Mouse (Mus musculus) urinary bladder, postnatal 4 days (tissue): ENCODE data around the gene Cox4i2.
A peak's percentile ranks its signal among the peaks of the same experiment; 100 is the strongest.

Experiments
- DNase-seq, 2 experiments: peaks; one replicate each; pipeline ENCODE4 v3.0.0; 2021 to 2022; ENCODE audit warnings: low spot score in 2 of 2

The Cox4i2 gene

GRCm38 (mm10) chr2:152753944-152754711 is at the start of gene Cox4i2:
Cox4i2 (plus strand) TSS chr2:152754173.
- DNase-seq, result no peak

DNA sequence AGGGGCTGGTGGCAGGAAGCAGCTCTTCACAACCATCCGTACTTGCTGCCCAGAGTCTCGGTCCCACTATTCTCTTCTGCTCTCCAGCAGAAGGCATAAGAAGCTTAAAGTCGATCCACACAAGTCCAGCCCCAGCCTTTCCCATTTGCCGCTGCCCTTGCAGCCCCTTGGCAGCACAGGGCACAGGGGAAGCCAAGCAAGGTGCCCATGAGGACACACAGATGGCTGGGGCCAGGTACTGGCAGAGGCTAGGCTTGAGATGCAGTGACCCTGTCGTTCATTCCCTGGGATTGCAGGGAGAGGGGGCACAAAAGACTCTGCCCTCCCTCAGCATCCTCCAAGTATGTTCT is 49.7 kb upstream of the Cox4i2 start:
- no peak for DNase-seq

DNA sequence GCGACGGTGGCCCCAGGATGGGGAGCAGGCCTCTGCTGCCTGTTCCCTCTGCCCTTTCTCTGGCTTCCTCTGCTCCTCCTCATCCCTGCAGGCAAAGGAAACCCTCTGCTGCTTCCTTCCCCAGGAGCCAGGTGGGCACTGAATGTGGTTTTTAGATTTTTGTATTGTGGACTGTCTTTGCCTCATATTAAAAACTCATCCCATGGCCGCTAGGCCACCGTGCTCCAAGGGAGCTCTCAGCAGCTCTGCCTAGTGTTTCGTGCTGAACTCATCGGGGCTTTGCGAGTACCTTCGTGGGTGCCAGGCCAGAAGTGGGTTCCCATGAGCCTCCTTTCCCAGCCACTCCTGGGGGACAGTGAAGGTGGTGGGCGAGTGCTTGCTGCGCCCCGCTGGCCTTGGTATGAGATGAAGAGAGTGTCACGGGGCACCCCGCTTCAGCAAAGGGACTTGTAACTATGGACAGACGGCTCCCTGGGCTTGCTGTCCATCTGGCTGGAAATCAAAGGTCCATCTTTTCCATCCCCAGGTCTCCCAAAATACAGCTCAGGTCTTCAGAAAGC is 49.1 kb upstream of the Cox4i2 start:
- no peak for DNase-seq

GRCm38 (mm10) chr2:152705993-152706571 is 47.9 kb upstream of the Cox4i2 start:
- peak; percentile 74 to 77 for DNase-seq

- no peak for DNase-seq
Observed at GRCm38 (mm10) chr2:152707186-152707585, 46.8 kb upstream of the Cox4i2 start.

DNA sequence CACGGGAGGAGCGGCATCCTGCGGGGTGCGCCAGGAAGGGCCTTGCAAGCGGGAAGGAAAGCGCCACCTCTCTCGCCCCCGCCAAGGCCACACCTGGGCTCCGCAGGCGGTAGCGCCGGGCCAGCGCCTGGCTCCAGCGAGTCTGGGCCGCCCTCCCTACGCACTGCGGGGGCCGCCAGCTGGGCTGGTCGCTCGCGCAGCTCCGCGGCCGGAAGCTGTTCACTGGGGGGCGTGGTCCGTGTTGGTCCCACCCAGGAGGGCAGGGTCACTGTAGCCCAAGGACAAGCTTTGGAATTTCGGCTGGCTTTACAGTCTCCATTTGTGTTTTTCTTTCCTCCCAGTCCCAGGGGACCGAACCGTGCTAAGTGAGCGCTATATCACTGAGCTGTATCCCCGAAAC is 46.3 kb upstream of the Cox4i2 start:
- peak; percentile 95 for DNase-seq

- DNase-seq, result no peak
Observed at GRCm38 (mm10) chr2:152709066-152709465, 44.9 kb upstream of the Cox4i2 start.

DNA sequence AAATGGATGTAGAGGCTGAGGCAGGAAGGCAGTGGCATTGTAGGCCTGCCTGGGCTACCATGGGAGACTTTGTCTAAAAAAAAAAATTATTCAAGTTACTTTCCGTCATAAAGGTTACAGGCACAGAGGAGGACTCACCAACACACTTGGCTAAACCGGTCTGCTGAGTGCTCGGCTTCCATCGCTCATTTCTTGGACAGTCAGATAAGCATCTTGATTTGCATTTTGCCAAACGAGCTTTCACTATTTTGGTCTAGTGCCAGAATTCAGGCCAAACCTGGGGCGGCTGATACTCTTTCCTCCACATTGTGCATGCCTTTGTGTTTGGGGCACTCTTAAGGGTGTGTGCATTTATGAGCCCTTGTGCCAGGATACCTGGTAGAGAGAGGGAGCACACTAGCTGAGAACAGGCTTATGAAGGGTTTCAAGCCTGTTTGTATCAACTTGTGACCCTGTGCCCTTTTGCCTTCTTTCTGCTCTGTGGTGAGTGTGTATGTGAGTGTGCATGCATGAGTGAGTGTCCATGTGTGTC is 37.7 kb upstream of the Cox4i2 start:
- no peak for DNase-seq

- DNase-seq, result no peak
Observed at GRCm38 (mm10) chr2:152717652-152718051, 36.3 kb upstream of the Cox4i2 start.

DNA sequence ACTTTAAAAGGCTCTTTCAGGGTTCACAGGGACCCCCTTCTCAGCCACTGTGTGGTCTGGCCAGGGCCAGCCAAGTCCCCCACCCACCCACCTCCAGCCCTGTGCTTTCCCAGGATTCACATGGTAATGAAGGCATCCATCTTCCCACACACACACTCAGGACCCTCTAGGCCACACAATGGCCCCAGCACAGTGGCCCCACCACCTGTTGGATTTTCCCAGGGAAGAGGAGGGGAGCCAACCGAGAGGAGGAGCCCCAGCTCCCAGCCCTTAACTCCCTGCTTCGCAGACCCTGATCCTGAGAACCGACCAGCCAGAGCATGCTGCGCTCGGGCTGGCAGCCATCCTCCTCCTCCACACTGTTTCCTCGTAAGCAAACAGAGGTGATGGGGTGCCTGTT is 35.9 kb upstream of the Cox4i2 start:
- no peak for DNase-seq

- DNase-seq, result no peak
Observed at GRCm38 (mm10) chr2:152723651-152724331, 30.2 kb upstream of the Cox4i2 start.

DNA sequence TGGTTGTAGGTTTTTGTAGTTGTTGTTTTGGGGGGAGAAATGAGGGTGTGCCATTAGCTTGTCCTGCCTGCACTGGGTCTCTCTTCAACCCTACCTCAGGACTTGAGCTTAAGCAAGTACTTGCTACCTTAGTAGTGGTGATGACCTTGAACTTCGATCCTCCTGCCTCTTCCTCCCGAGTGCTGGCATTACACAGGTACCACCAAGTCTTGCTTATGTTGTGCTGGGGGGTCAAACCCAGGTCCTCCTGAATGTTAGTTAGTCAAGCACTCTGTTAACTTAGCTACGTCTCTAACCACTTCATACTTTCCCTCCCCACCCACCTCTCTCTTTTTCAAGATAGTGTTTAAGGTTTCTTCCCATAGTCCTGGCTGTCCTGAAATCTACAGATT is 29.6 kb upstream of the Cox4i2 start:
- no peak for DNase-seq

- no peak for DNase-seq
Observed at GRCm38 (mm10) chr2:152725178-152725750, 28.7 kb upstream of the Cox4i2 start.

DNA sequence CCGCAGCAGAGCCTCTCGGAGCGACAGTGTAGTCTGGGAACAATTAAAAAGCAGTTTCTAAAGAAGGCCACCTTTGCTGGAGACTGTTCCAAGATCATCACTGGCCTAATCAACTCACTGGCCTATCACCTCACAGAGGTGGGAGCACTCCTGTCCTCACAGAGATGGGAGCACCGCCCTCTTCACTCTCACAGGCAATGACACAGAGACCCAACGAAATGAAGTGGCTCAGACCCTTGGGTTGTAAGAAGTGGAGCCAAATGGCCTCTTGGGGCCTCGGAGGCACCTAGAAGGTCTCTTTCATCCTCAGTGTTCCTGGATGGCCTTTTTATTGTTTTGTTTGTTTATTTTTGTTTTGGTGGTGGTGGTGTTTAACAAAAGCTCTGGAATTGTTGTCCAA is 27.8 kb upstream of the Cox4i2 start:
- no peak for DNase-seq

GRCm38 (mm10) chr2:152726751-152727335 is 27.1 kb upstream of the Cox4i2 start:
- DNase-seq, result no peak

DNA sequence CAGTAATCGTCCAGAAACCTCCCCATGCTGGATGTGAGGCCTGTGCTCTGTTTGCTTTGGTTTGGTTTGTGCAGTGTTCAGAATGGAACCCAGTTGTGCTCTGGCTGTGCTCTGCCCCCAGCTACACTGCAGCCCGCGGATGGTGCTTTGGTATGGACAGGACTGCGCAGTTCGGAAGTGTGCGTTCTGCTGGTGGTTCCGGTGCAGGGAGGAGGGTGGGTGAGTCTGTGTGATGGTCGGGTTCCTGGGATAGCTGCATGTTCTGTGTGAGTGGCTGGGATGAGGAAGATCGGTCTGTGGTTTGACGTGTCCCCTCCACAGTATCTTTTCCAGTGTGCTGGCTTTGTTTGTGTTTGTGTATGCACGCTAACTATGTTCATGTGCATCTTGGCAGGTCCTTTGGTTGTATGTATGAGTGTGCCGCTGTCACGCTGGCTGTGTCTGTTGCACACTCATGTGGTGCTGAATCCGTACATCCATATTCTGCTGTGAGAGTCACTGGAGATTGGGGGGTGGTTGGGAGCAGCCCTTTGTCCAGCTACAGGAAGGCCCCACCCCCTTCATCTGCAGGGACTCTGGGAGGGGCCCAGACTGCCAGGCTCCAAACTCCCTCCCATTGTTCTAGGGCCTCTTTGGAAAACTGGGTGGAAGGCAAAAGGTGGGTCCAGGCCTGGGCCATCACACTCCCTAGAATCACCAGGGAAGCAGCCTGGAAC is 26.0 kb upstream of the Cox4i2 start:
- no peak for DNase-seq

GRCm38 (mm10) chr2:152728594-152728993 is 25.4 kb upstream of the Cox4i2 start:
- DNase-seq, result no peak

DNA sequence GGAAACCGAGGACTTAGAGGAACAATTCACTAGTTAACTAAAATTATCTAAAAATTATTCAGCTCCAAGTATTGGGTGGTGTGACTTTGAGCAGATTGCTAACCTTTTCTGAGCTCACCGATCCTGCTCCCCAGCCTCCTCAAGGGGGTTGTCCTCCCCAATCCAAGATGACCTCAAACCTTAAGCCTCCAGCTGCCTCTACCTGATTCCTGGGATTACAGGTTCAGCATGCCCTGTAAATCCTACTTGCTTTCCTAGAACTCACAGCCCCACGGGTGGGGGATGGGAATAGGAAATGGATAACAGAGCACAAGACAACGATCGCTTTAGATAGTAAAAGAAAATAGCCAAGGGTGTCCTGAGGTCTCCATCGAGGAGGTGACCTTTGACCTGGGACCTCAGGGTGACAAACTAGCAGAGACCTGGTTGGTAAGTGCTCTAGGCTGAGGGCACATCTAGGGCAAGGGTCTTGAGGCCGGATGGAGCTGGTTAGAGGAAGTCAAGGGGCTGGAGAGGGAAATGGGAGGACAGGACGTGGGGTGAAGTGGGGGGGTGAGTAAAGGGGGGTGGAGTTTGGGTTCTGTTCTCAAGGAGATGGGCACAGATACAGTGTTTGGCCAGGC is 24.8 kb upstream of the Cox4i2 start:
- no peak for DNase-seq

GRCm38 (mm10) chr2:152729636-152730020 is 24.3 kb upstream of the Cox4i2 start:
- peak; percentile 77 to 85 for DNase-seq

- DNase-seq, result no peak
Observed at GRCm38 (mm10) chr2:152733201-152733600, 20.8 kb upstream of the Cox4i2 start.

GRCm38 (mm10) chr2:152734501-152734900 is 19.5 kb upstream of the Cox4i2 start:
- DNase-seq, result no peak
